ENCODE assay signal across 27 mouse cellular contexts in the genomic region with DNA sequence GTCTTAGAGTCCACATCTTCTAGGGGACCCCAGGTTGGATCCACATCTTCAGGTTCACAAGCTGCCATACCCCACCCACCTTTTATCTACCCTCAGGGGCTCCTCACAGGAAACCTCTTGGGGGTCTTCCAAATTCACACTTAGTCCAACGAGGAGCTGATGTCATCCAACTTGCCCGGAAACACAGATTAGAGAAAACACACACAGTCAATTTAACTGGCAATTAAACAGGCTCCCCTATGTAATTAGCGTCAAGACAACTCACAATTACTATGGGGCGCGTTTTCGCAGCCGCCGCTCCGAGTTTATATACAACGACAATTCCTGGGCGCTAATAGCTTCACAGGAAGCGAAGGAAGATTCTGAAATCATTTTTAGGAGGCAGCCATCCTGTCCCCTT.
DNase-seq lines count a peak whose midpoint lies in the region; ATAC-seq and TF ChIP-seq lines count a peak whose summit lies in the region.
"Had no signal": no experiment of that assay in that cellular context is flagged by ENCODE, and none has a peak within 500 bp of the region (broad histone marks: within the 10 kb centered on the region; RNA-seq: fewer than 3 reads in every experiment).

No protein-coding gene starts in this region.

- H3K9ac ChIP-seq in forebrain, postnatal 0 days, result no peak overlapping the region
- H3K9ac ChIP-seq in forebrain, embryonic 11.5 days (ENCODE audit: low read length), result no peak overlapping the region
- H3K9ac ChIP-seq in neural tube, embryonic 13.5 days, result no peak overlapping the region
- no peak overlapping the region for H3K9ac ChIP-seq in neural tube, embryonic 15.5 days (replicated peaks)
- H3K9ac ChIP-seq: embryonic facial prominence, embryonic 13.5 days; heart, embryonic 12.5 days; heart, embryonic 15.5 days had no signal

- H3K27me3 ChIP-seq in forebrain, postnatal 0 days (ENCODE audit: insufficient read depth, low read length), result peaks cover 3% of the 10 kb centered on the region; the same call in 1 of the 2 replicates
- H3K27me3 ChIP-seq in forebrain, embryonic 11.5 days (ENCODE audit: control insufficient read depth, insufficient read depth, low read length), result no peaks in the 10 kb centered on the region
- H3K27me3 ChIP-seq in neural tube, embryonic 13.5 days, result no peaks in the 10 kb centered on the region
- H3K27me3 ChIP-seq in neural tube, embryonic 15.5 days (replicated peaks), result no peaks in the 10 kb centered on the region
- H3K27me3 ChIP-seq: heart, embryonic 15.5 days had no signal

- TF ChIP-seq CTCF in forebrain, postnatal 0 days (IDR thresholded peaks at IDR 0.05; ENCODE audit: low read depth), result no peak

- 18% methylated on average over 12 of the region's 12 CpGs for WGBS in forebrain, postnatal 0 days
- WGBS in forebrain, embryonic 11.5 days, result 69% methylated on average over 12 of the region's 12 CpGs
- 63% methylated on average over 12 of the region's 12 CpGs for WGBS in neural tube, embryonic 13.5 days
- WGBS in neural tube, embryonic 15.5 days, result 44% methylated on average over 12 of the region's 12 CpGs

- no peaks in the 10 kb centered on the region for H3K9me3 ChIP-seq in forebrain, postnatal 0 days (ENCODE audit: low read length)
- H3K9me3 ChIP-seq in forebrain, embryonic 11.5 days (ENCODE audit: control insufficient read depth, low read length), result no peaks in the 10 kb centered on the region
- no peaks in the 10 kb centered on the region for H3K9me3 ChIP-seq in neural tube, embryonic 13.5 days
- H3K9me3 ChIP-seq in neural tube, embryonic 15.5 days (replicated peaks), result no peaks in the 10 kb centered on the region
- H3K9me3 ChIP-seq: embryonic facial prominence, embryonic 10.5 days; embryonic facial prominence, embryonic 13.5 days; heart, embryonic 15.5 days; hindbrain, embryonic 10.5 days had no signal

- no peak overlapping the region for H3K4me2 ChIP-seq in forebrain, postnatal 0 days (ENCODE audit: low read depth)
- H3K4me2 ChIP-seq in forebrain, embryonic 11.5 days (ENCODE audit: low read depth, low read length, severe bottlenecking), result no peak overlapping the region
- no peak overlapping the region for H3K4me2 ChIP-seq in neural tube, embryonic 13.5 days
- H3K4me2 ChIP-seq in neural tube, embryonic 15.5 days, result peak overlapping the region; percentile 39
- H3K4me2 ChIP-seq: embryonic facial prominence, embryonic 13.5 days; heart, embryonic 12.5 days; heart, embryonic 15.5 days had no signal

- H3K4me3 ChIP-seq in forebrain, postnatal 0 days (ENCODE audit: low read depth, low read length), result no peak overlapping the region
- H3K4me3 ChIP-seq in forebrain, embryonic 11.5 days (ENCODE audit: low read depth, low read length), result no peak overlapping the region
- no peak overlapping the region for H3K4me3 ChIP-seq in neural tube, embryonic 13.5 days
- no peak overlapping the region for H3K4me3 ChIP-seq in neural tube, embryonic 15.5 days (replicated peaks)
- H3K4me3 ChIP-seq: embryonic facial prominence, embryonic 10.5 days; embryonic facial prominence, embryonic 13.5 days; erythroblast, embryonic 14.5 days; heart, embryonic 12.5 days; heart, embryonic 15.5 days; hindbrain, embryonic 10.5 days had no signal

- ATAC-seq in forebrain, postnatal 0 days, result peak; percentile 19; the same call in 1 of the 2 replicates
- no peak for ATAC-seq in forebrain, embryonic 11.5 days (replicated peaks; ENCODE audit: low FRiP score)
- ATAC-seq in neural tube, embryonic 13.5 days (ENCODE audit: low read depth), result no peak
- ATAC-seq in neural tube, embryonic 15.5 days (ENCODE audit: low FRiP score), result no peak
- ATAC-seq: CD4-positive, CD25-positive, alpha-beta regulatory T cell, adult 4 months; hindbrain, embryonic 16.5 days; inflammation-experienced regulatory T-cells, adult 6 months; intestine, embryonic 16.5 days had no signal

- peak; percentile 44 for DNase-seq in forebrain, postnatal 0 days
- no peak for DNase-seq in forebrain, embryonic 11.5 days (ENCODE audit: low spot score)
- no peak for DNase-seq in neural tube, embryonic 10.5 days (ENCODE audit: extremely low spot score, low spot score)
- DNase-seq in kidney, postnatal 25 days, result no peak
- DNase-seq: adrenal gland, adult 2 months; adrenal gland, postnatal 14 days; cerebellum, adult 11-12 months; cerebellum, adult 8-10 months; cerebellum, postnatal 10 days; cerebellum, postnatal 36 days; embryo, embryonic 11 days; gastrocnemius, postnatal 25 days; heart, adult 18-20 months; heart, postnatal 10 days; heart, postnatal 36 days had no signal

- no peak overlapping the region for H3K27ac ChIP-seq in forebrain, postnatal 0 days (ENCODE audit: low read depth, low read length)
- H3K27ac ChIP-seq in forebrain, embryonic 11.5 days (ENCODE audit: low read depth, low read length), result no peak overlapping the region
- 0 out of 2 replicates have a peak overlapping the region, but pooled peaks have one; percentile 23 for H3K27ac ChIP-seq in neural tube, embryonic 13.5 days (replicated peaks)
- peak overlapping the region; percentile 54 for H3K27ac ChIP-seq in neural tube, embryonic 15.5 days (replicated peaks)
- H3K27ac ChIP-seq: embryonic facial prominence, embryonic 10.5 days; embryonic facial prominence, embryonic 13.5 days; heart, embryonic 15.5 days; hindbrain, embryonic 10.5 days had no signal

- H3K4me1 ChIP-seq in forebrain, postnatal 0 days (ENCODE audit: insufficient read depth), result no peaks in the 10 kb centered on the region; the same call in 1 of the 2 replicates
- H3K4me1 ChIP-seq in forebrain, embryonic 11.5 days (replicated peaks; ENCODE audit: control insufficient read depth, insufficient read depth, low read length), result no peaks in the 10 kb centered on the region
- H3K4me1 ChIP-seq in neural tube, embryonic 13.5 days (replicated peaks), result peaks cover 5% of the 10 kb centered on the region
- H3K4me1 ChIP-seq in neural tube, embryonic 15.5 days, result peaks cover 16% of the 10 kb centered on the region
- H3K4me1 ChIP-seq: embryonic facial prominence, embryonic 10.5 days; hindbrain, embryonic 10.5 days had no signal

- H3K36me3 ChIP-seq in forebrain, postnatal 0 days (ENCODE audit: insufficient read depth), result no peaks in the 10 kb centered on the region
- no peaks in the 10 kb centered on the region for H3K36me3 ChIP-seq in forebrain, embryonic 11.5 days (ENCODE audit: control insufficient read depth, insufficient read depth, low read length)
- H3K36me3 ChIP-seq in neural tube, embryonic 13.5 days, result no peaks in the 10 kb centered on the region
- H3K36me3 ChIP-seq in neural tube, embryonic 15.5 days, result no peaks in the 10 kb centered on the region
- H3K36me3 ChIP-seq: embryonic facial prominence, embryonic 10.5 days; embryonic facial prominence, embryonic 13.5 days; heart, embryonic 12.5 days; heart, embryonic 15.5 days; hindbrain, embryonic 10.5 days had no signal

Comparison
In these comparisons a context has a peak if more than half of its experiments do, and no peak if none do; other contexts are left out.
1. H3K27ac ChIP-seq: peak in neural tube, embryonic 13.5 days (single experiment) and neural tube, embryonic 15.5 days (single experiment); none in forebrain, postnatal 0 days (single experiment) and forebrain, embryonic 11.5 days (single experiment).